Mouse (Mus musculus) myocyte (in vitro differentiated cells): Measurements from ENCODE around the gene Fam71e1.

Experiments
- SRF ChIP-seq: IDR thresholded peaks from one replicate; pipeline ENCODE4 v1.6.1; 2011; ENCODE audit warnings: low read depth; ENCODE audit not compliant: control insufficient read depth, insufficient read length
- USF1 ChIP-seq: IDR thresholded peaks from one replicate; pipeline ENCODE4 v1.6.1; 2011; ENCODE audit warnings: low read depth, mild to moderate bottlenecking, control low read depth, moderate library complexity

- TF ChIP-seq USF1 (no peak), SRF (no peak)
Observed at GRCm38 (mm10) chr7:44485572-44486195, 10.7 kb upstream of the Fam71e1 start.
